Mouse (Mus musculus) liver (tissue): Measurements from ENCODE around the gene Gm37240.
"Not testable (repeated sequence)": the region's sequence is repeated elsewhere in the genome, so short reads cannot be mapped to it uniquely, and the experiment has no call there.

Experiments used
- DNase-seq: peaks from one replicate; pipeline ENCODE4 v3.0.0-alpha.2; 2020; ENCODE audit warnings: mixed read lengths

Gm37240 gene

DNA sequence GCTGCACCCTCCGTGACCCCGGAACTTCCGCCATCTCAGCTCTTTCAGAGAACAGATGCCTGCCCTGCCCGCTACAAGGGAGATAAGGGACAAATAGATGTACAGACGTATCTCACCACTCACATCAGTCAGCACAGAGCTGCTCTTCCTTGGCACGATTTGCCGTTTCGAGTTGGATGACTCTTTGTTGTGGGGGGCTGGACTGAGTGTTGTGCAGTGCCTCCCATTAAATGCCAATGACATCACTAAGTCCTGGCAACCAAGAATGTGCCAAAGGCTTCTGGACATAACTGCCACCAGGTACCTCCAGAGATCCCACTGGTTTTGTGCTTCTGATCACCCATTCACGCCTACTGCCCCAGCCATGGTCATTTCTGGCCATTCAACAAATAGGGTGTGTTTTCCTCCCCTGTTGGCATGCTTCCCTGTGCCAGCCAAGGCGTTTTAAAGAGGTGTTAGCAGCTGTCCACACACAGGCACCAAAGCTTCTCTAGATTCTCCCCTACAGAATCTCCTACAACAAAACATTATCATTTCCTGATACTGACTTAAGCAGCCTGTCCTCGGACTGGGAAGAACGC, 1233.0 kb downstream of the Gm37240 start:
- peak; percentile 66 for DNase-seq

DNA sequence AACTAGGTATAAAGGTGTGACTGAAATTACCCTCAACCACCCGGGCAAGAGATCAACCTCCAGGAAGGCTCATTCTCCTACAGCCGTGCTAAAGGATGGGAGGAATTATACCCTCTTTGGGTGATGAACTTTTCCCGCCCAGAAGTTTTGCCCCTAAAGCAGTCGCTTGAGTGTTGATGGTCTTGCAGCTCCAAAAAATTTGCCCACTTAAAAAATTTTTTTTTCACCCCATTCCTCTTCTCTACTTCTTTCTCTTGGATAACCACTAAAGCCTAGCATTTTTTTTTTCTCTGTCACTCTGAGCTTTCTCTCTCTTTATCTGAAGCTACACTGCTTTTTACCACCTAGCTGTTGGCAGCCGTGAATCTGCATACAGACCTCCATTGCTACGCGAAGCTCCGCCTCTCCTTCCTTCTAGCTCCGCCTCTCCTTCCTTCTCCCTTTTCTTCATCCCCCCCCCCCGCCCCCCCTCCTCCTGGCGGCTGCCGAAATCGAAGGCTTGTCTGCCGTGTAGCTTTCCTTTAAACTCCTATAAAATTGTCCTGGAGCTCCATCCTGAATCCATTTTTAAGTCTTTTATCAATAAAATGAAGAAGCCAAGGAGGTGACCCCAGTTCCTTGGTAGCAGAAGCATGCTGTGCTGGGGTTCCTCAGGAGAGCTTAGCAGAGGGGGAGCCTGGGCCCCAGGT, 1233.6 kb downstream of the Gm37240 start:
- peak; percentile 61 for DNase-seq

DNA sequence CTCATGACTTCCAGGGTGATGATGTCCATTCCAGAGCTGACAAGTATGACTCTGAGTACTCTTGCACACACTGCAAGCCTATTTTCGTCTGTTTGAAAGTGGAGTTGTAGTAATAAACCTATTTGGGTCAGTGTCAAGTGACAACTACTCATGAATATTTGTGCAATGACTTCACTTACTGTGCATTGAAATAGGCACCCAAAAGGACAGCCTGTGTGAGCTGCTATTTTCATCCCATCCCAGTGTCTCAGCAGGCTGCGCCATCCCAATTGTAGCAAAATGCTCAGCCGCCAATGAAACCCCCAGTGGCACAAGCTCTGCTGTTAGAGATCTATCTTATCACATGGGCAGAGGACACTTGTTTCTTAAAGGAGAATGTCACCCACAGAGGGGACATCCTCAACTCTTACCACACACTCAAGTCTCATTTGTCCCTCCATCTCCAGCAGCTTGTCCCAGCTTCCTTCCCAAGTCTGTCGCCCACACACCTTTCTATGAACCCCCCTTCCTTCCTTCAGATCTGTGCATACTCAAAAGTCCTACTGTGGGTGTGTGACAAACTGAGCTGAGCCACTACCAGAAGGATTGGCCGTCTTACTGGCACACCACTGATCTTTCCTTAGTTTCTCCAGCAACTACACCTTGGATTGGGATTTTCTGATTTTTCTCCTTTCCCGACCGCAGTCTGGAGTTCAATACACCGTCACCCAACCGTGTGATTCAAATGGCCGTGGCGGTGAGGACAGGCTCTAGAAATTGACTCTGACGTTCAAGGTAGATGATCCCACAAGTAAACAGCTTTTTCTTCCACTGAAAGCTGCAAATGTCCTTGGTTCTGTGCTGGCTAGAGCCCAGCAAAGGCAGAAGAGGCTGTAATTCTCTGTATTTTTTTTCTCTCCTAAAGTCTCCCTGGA, 1234.4 kb downstream of the Gm37240 start:
- no peak for DNase-seq

DNA sequence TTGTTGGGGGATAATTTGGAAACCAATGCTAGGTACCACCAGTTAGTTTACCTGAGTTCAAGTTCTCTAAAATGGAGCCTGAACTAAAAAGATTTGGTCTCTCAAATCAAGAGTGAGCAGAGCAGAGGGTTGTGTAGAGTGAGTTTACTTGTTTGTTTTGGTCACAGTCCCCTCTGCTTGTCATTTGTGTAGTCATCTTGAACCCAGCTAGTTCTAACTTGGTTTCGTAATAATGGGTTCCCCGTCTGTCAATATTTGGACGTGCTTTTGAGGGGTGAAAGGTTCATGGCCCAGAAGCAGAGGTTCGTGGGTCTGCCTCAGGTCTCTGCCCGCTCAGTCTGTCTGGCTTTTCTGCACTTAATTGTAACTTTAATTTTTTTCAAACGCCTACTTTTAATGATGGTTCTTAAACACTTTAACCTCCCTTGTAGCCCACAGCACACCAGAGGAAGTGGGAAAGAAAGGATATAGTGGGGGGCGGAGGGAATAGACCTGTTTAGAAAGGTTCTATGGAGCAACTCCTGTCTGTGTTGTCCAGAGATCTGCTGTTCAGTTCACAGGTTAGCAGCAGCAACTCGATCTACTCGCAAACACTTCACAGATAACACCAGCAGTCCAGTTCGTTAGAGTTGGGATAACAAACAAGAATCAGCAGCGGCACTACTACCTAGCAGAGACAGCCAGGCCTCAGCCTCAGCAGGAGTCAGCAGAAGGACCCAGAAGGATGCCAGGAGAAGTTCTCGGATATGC, 1237.6 kb downstream of the Gm37240 start:
- DNase-seq = no peak

DNA sequence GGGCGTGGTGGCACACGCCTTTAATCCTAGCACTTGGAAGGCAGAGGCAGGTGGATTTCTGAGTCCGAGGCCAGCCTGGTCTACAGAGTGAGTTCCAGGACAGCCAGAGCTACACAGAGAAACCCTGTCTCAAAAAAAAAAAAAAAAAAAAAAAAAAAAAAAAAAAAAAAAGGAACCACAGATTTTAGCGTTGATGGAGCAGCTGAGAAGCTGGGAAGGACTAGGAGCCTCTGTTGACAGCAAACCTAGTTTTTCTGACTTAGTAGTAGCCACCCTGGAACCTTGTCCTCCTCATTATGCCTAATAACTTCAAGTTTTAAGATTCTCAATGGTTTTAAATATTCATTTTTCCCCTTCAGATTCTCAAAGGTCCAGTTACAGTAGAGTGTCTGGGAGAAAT, 1239.2 kb downstream of the Gm37240 start:
- DNase-seq = not testable (repeated sequence)

DNA sequence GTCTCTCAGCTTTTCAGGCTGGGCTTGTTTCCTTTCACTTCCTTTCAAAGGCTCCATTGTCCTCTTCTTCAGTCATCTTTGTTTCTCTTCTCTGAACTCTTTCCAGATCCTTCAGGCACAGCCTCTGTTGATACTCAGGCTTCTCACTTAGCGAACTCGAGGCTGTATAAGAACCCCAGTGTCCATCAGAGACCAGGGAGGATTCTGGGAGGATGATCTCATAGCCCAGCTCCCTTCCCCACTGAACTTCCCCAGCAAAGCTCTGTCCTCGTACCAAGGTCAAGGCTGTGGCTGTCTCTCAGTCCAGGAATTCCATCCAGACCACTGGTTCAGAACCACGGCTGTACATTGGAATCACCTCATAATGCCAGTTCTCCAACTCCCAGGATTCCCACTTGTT, 1239.7 kb downstream of the Gm37240 start:
- DNase-seq = no peak

DNA sequence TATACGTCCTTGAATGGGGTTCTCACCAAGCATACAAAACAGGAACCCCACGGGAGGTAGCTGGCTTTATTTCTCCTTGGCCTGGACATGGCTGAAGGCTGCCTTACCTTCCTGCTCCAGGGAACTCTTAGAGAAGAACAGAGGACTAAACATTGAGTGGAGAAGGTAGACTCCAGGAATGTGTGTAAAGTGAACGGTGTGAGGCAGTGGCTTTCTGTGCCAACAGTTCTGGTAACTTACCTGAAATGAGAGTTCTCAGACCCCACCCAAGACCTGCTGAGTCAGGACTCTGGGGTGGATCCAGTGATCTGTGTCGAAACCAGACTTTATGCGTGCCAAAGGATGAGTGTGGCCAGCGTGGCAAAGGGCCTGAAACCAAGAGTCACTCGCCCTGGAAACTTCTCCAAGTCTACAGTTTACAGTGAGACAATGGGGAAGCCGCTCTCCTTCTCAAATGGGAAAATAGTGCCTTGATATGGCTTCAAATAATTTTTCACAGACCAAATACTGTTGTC, 1240.9 kb downstream of the Gm37240 start:
- DNase-seq = no peak

DNA sequence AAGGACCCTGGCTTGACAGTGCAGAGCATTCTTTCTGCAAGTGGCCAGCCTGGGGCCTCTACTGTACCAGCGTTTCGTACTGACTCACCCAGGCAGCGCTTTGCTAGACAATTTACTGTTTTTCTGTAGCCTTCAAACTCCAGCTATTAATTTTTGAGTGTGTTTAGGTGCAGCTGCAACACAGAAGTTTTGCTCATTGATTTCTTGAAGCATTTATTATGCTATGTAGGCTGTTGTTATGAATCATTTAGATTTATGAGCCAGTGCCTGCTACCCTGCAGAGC, 1241.4 kb downstream of the Gm37240 start:
- no peak for DNase-seq

DNA sequence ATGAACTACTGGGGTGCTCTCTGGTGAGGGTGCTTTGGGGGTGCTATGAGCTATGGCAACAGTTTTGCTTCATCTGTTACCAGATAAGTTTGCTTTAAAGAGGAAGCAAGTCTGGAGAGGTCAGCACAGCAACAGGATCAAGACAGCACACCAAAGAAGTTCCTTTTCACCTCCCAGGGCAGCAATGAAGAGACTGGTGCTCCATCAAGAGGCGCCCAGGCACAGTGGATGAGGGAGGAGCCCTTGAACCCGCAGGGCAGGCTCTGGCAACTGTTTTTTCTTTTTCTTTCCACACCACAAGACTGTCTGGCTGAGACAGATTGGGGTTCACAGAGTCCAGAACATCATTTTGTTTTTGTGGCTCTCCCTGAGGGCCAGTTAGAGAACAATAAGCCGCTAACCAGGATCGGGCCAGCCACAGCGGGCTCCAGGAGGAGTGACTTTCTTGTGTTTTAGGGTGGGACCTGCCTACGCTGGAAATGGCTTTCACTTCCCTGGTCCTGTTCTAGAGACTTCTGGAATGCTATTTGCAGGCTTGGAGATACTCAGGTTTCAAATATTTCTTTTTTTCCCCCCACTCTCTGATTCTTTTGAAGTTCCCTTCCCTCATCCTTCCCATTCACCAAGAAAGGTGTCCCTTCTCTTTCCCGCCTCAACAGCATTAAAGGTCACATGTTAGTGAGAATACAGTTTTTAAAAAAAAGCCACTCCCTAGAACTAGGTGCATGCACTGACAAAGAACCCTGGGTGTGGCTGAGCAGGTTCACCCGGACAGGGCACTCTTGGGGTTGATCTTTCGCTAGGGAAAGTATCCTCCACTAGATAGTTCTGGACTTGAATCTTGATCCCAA, 1241.9 kb downstream of the Gm37240 start:
- no peak for DNase-seq

DNA sequence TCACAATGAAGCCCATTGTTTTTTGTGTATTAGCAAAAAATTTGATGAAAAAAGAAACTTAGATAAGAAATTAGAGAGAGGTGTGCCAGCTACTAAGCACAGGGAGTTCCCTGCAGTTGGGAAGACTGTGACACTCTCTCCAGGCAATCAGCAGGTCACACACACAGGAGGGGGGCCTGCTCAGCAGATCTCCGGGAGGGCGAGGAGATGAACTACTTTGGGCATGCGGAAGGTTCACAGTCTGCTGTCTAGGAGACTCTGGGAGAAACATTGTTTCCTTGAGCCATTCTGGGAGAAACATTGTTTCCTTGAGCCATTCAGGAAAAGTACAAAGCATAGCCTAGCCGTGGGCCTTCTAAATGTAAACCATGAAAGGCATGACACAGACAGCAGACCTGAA, 1244.4 kb downstream of the Gm37240 start:
- no peak for DNase-seq

DNA sequence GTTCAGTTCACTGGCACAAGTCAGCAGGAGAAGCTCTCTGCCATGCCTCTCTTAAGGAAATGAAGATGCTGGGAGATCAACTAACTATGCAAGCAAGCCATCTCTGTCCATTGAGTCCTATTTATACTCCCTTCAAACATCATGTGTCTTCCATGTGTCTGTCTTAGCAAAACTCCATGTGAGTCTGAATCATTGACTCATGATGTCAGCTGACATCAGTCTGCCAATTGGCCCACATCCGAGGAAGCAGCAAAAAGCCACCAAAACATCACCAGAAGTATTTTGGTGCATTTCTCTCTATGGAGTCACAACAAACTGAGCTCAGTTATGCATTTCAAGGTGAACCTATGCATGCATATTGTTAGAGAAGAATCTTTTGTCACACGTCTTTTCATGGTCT, 1245.9 kb downstream of the Gm37240 start:
- DNase-seq = no peak

DNA sequence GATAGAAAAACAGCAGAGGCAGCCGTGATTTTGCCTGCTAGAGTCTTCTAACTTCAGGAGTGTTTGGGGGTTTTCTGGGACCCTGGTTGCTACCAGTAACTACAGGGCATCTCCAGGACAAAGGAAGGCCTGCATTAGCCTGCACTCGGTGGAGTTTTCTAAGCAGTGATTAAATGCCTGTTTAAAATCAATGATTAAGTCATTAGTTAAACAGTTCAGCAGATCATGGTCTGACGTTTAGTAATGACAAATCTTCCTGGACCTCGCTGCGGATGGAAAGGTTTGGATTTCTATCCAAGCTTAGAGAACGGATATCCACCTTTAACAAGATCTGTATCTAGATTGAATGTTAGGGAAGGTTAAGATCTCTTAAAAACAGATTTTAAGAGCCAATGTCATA, 1246.8 kb downstream of the Gm37240 start:
- no peak for DNase-seq

DNA sequence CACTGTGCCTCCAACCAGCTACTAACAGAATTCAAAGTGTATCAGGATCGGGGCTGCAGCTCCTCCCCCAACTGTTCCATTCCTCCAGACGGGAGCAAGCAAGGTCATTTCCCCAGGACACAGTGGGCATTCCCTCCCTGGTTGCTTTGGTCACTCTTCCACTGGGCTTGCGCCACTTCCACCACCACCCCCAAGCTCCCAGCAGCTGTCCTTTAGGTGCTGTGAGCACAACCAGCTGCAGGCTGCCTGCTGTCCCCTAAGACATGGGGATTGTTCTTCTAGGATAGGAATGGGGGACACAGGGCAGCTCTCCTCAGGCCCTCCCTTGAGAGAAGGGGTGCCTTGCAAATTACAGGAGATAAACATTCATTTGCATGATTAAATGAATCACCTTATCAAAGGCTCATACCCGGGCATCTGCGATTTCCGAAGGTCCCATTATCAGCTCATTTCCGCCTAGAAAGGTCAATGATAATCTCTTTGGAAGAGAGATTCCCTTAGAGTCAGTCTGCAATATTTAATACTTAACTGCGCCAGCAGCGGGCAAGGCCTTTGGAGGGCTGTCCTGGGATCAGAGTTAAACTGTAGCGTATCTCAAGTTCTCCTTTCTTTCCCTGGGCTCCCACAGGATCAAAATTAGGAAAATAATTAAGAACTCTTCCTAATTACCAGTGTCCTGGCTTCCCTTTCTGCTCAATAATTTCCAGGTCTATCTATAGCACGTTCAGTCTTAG, 1247.4 kb downstream of the Gm37240 start:
- no peak for DNase-seq

DNA sequence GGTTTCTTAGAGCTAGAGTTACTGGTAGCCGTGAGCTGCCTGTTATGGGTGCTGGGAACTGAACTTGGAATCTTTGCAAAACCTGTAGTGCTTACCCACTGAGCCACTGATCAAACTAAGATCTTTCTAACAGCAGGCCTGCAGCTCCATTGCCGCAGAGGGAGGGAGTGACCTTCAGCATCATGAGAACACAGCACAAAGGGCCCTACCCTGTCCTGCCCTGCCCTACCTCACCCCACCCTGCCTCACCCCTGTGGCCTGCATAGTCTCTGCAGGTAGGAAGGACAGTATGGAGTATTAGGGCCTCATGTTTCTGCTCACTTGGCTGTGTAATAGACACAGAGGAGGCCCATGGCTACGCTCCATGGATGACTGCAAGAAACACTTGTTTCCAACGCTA, 1248.5 kb downstream of the Gm37240 start:
- DNase-seq = no peak

DNA sequence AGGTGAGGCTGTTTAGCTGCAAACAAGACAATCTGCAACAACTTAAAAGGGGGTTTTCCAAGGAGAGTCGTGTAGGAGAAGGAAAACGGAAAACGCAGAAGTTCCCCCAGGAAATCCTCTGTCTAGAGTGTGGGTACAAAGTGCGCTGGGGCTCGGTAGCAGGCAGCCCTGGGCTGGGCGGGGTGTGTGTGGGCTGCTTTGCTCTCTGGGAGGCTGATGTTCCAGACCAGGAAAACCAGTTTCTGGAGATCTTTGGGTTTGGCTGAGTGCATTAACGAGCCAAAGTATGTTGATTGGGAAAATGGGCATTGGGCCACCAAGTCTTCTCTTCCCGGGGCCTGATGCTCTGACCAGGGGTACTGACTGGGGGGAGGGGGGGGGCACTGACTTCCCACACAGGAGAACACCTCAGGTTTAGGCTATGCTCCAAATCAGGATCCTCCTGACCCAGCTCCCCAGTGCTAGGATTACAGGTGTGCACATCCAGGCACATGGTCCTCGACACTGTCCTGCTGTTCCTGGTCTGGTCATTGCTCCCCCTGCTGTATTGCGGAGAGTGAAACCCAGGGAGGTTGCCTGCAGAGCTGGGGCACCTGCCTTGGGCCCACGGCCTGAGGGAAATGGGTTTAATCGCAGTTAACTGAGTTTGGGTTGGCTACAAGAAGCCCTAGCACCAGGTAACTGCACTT, 1249.3 kb downstream of the Gm37240 start:
- no peak for DNase-seq

DNA sequence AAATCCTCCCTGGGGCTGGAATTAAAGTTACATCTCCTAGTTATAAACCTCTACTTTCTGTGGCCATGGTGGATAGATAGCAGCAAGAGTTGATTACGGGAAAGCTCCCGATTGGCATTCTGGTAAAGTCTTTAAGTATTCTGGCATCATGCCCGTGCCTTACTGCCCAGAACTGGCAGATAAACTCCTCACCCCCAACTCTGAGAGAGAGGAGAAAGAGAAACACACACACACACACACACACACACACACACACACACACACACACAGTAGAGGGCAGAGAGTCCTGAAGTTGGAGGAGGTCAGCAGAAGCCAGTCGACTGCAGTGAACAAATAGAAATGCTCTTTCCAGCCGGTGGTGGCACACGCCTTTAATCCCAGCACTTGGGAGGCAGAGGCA, 1250.2 kb downstream of the Gm37240 start:
- DNase-seq = no peak

DNA sequence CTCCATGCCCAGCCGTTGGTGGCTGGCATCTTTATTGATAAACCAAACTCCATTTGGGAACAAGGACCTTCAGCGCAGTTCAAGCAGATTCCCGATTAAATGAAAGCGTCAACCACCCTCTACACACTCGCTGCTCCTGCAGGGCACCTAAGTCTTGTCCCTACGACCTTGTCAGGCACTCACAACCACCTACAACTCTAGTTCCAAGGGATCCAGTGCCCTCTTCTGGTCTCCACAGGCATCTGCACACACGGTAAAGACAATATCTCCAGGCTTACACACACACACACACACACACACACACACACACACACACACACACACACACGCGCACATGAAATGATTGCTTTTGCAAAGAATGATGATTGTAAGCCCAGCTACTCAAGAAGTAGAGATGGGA, 1255.7 kb downstream of the Gm37240 start:
- DNase-seq = no peak

DNA sequence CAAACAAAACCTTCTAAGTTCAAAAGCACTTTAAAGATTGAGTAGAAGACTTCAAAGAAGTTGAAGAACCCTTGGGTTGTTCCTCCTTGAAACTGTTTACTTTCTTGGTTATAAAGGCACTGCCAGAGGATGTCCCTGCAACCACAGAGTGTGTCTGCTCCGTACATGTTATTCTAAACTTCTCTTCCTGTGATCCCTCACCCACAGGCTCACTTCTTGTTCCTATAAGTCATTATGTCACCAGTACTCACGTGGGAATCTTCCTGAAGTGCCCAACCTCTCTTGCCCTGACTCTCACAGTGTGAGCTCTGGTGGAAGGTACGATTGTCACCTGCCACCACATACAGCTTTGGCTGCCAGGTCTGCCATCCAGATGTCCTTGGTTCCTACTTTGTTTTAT, 1265.3 kb downstream of the Gm37240 start:
- no peak for DNase-seq

DNA sequence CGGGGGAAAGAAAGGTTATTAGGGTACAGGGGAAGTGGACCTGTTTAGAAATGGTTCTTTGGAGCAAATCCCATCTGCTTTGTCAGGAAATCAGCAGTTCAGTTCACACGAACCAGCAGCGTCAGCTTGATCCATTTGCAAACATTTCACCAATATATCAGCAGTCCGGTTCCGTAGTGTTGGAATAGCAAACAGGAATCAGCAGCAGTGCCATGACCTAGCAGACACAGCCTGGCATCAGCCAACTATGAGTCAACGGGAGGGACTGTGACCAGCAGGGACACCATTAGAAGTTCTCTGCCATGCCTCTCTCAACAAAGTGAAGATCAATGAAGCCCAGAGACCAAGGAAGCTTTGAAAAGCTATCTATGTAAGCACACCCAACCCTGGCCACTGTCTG, 1267.6 kb downstream of the Gm37240 start:
- no peak for DNase-seq

DNA sequence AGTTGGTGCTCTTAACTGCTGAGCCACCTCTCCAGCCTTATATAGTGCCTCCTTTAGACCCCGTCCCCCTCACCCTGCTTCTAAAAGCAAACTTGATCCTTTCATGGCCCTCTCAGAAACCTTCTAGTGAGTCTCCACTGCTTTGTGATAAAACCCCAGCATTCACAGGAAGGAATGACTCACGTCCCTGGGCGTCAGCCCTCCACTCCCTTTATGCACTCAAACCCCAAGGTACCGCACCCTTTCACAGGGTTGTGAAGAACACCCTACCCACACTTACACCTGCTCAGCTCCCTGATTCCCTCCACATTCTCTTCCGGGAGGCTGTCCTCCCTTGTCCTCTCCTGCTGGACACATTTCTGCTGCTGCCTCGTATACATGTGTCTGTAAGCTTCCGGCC, 1268.3 kb downstream of the Gm37240 start:
- DNase-seq = no peak

DNA sequence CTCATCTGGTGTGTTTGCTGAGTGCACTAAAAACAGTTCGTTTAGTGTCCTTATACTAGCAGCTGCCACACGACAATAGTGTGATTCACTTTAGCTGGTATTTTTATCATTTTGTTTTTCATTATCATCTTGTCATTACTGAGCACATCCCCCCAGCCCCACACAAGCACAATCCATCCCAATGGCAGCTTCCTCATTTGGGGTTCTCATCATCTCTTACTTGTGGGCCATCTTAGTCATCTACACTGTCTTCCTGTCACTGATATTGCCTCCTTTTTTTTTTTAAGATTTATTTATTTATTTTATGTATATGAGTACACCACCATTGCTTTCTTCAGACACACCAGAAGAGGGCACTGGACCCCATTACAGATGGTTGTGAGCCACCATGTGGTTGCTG, 1268.7 kb downstream of the Gm37240 start:
- DNase-seq = no peak
